Mouse (Mus musculus): ENCODE measurements around the gene Cyp4f16. TPM values are rescaled to one million over a fixed set of nuclear protein-coding genes. Genes with fewer than 3 reads are reported as not detected.

The Cyp4f16 gene
- polyA plus RNA-seq, 1 experiment from 2014 or later, result 11.4 TPM

- H3K9me3 ChIP-seq (ENCODE audit: control insufficient read depth, low read length), result no peaks in the 10 kb centered on the region
- H3K27ac ChIP-seq (ENCODE audit: low read depth, low read length), result no peak overlapping the region
- WGBS, result 56% methylated on average over 7 of the region's 7 CpGs
Measured at GRCm38 (mm10) chr17:32577496-32578186, 41.3 kb downstream of the Cyp4f16 start.

GRCm38 (mm10) chr17:32596494-32596893 lies 60.1 kb downstream of the Cyp4f16 start:
- ATAC-seq (ENCODE audit: low FRiP score), result no peak
- H3K9me3 ChIP-seq (ENCODE audit: control insufficient read depth, low read length), result no peaks in the 10 kb centered on the region
- H3K27ac ChIP-seq (ENCODE audit: low read depth, low read length), result no peak overlapping the region
- no peak for DNase-seq (ENCODE audit: low spot score)
- no peaks in the 10 kb centered on the region for H3K4me1 ChIP-seq (replicated peaks; ENCODE audit: control insufficient read depth, insufficient read depth, low read length)
- WGBS, result 92% methylated on average over 18 of the region's 18 CpGs
- no peaks in the 10 kb centered on the region for H3K36me3 ChIP-seq (ENCODE audit: control insufficient read depth, insufficient read depth, low read length)
- H3K4me3 ChIP-seq (ENCODE audit: low read depth, low read length), result no peak overlapping the region
- no peaks in the 10 kb centered on the region for H3K27me3 ChIP-seq (ENCODE audit: control insufficient read depth, insufficient read depth, low read length)
- no peak overlapping the region for H3K9ac ChIP-seq (ENCODE audit: low read depth, low read length)
- no peak overlapping the region for H3K4me2 ChIP-seq (replicated peaks; ENCODE audit: low read depth, low read length)

More at GRCm38 (mm10) chr17:32577496-32578186, 41.3 kb downstream of the Cyp4f16 start:
- no peaks in the 10 kb centered on the region for H3K36me3 ChIP-seq (ENCODE audit: control insufficient read depth, insufficient read depth, low read length)
- no peak overlapping the region for H3K4me3 ChIP-seq (ENCODE audit: low read depth, low read length)
- DNase-seq (ENCODE audit: low spot score), result no peak
- H3K4me2 ChIP-seq (replicated peaks; ENCODE audit: low read depth, low read length), result no peak overlapping the region
- no peak for ATAC-seq (ENCODE audit: low FRiP score)
- H3K4me1 ChIP-seq (replicated peaks; ENCODE audit: control insufficient read depth, insufficient read depth, low read length), result no peaks in the 10 kb centered on the region
- no peaks in the 10 kb centered on the region for H3K27me3 ChIP-seq (ENCODE audit: control insufficient read depth, insufficient read depth, low read length)
- H3K9ac ChIP-seq (ENCODE audit: low read depth, low read length), result no peak overlapping the region

Other genes starting within 250 kb of the Cyp4f16 start
- 54.4 and 66.2 TPM in 2 replicates for gene Akap8, start 215.3 kb upstream of the Cyp4f16 start, polyA plus RNA-seq (2014; fragmentation: Nextera tagmentation; extraction: Ambion mirVana)
- 69.3 and 80.1 TPM in 2 replicates for gene Akap8l, start 186.0 kb upstream of the Cyp4f16 start, polyA plus RNA-seq (2014; fragmentation: Nextera tagmentation; extraction: Ambion mirVana)
- 27.8 and 33.0 TPM in 2 replicates for gene Wiz, start 147.1 kb upstream of the Cyp4f16 start, polyA plus RNA-seq (2014; fragmentation: Nextera tagmentation; extraction: Ambion mirVana)
- gene Rasal3, start 133.0 kb upstream of the Cyp4f16 start, polyA plus RNA-seq (2014; fragmentation: Nextera tagmentation; extraction: Ambion mirVana), result 0.48 and 0.89 TPM in 2 replicates
- not detected in 2 replicates for gene Pglyrp2, start 112.4 kb upstream of the Cyp4f16 start, polyA plus RNA-seq (2014; fragmentation: Nextera tagmentation; extraction: Ambion mirVana)
- gene Cyp4f39, start 83.8 kb upstream of the Cyp4f16 start, polyA plus RNA-seq (2014; fragmentation: Nextera tagmentation; extraction: Ambion mirVana), result 0.50 TPM in 1 of 2 replicates, not detected in the other
- 6.0 and 10.3 TPM in 2 replicates for gene Cyp4f17, start 30.5 kb upstream of the Cyp4f16 start, polyA plus RNA-seq (2014; fragmentation: Nextera tagmentation; extraction: Ambion mirVana)
- not detected in 2 replicates for gene Cyp4f37, start 84.8 kb downstream of the Cyp4f16 start, polyA plus RNA-seq (2014; fragmentation: Nextera tagmentation; extraction: Ambion mirVana)
- not detected in 2 replicates for gene Cyp4f40, start 122.3 kb downstream of the Cyp4f16 start, polyA plus RNA-seq (2014; fragmentation: Nextera tagmentation; extraction: Ambion mirVana)
- 0.43 and 0.66 TPM in 2 replicates for gene Cyp4f15, start 149.1 kb downstream of the Cyp4f16 start, polyA plus RNA-seq (2014; fragmentation: Nextera tagmentation; extraction: Ambion mirVana)